Mouse (Mus musculus) urinary bladder, postnatal 4 days (tissue): ENCODE data around the gene Csmd2.
"Not testable (repeated sequence)": the region's sequence is repeated elsewhere in the genome, so short reads cannot be mapped to it uniquely, and the experiment has no call there.

Experiments used
- DNase-seq, 2 experiments: peaks; one replicate each; pipeline ENCODE4 v3.0.0; 2021 to 2022; ENCODE audit warnings: low spot score in 2 of 2

Csmd2 gene

GRCm38 (mm10) chr4:128492055-128492454, 504.4 kb downstream of the Csmd2 start:
- DNase-seq, result no peak

- no peak for DNase-seq
Measured at GRCm38 (mm10) chr4:128499980-128500379, 512.3 kb downstream of the Csmd2 start.

- no peak for DNase-seq
Measured at GRCm38 (mm10) chr4:128506878-128507277, 519.2 kb downstream of the Csmd2 start.

- no peak for DNase-seq
Measured at GRCm38 (mm10) chr4:128509885-128510284, 522.2 kb downstream of the Csmd2 start.

GRCm38 (mm10) chr4:128514496-128514895, 526.8 kb downstream of the Csmd2 start:
- no peak for DNase-seq

GRCm38 (mm10) chr4:128521276-128521675, 533.6 kb downstream of the Csmd2 start:
- DNase-seq, result no peak

GRCm38 (mm10) chr4:128543378-128543777, 555.7 kb downstream of the Csmd2 start:
- no peak for DNase-seq

GRCm38 (mm10) chr4:128543956-128544486, 556.4 kb downstream of the Csmd2 start:
- DNase-seq, result not testable (repeated sequence)

GRCm38 (mm10) chr4:128550756-128551155, 563.1 kb downstream of the Csmd2 start:
- no peak for DNase-seq

GRCm38 (mm10) chr4:128554198-128554597, 566.5 kb downstream of the Csmd2 start:
- no peak for DNase-seq

- DNase-seq, result no peak
Measured at GRCm38 (mm10) chr4:128560327-128560726, 572.7 kb downstream of the Csmd2 start.

GRCm38 (mm10) chr4:128575811-128576210, 588.2 kb downstream of the Csmd2 start:
- no peak for DNase-seq

GRCm38 (mm10) chr4:128579182-128579581, 591.5 kb downstream of the Csmd2 start:
- no peak for DNase-seq

- no peak for DNase-seq
Measured at GRCm38 (mm10) chr4:128593286-128593685, 605.6 kb downstream of the Csmd2 start.

- DNase-seq, result no peak
Measured at GRCm38 (mm10) chr4:128594062-128594461, 606.4 kb downstream of the Csmd2 start.

GRCm38 (mm10) chr4:128597801-128598560, 610.3 kb downstream of the Csmd2 start:
- DNase-seq, result no peak

GRCm38 (mm10) chr4:128606586-128606985, 618.9 kb downstream of the Csmd2 start:
- DNase-seq, result no peak

- DNase-seq, result no peak
Measured at GRCm38 (mm10) chr4:128607661-128608060, 620.0 kb downstream of the Csmd2 start.

GRCm38 (mm10) chr4:128609276-128609924, 621.7 kb downstream of the Csmd2 start:
- no peak for DNase-seq

GRCm38 (mm10) chr4:128609925-128610402, 622.3 kb downstream of the Csmd2 start, which contains the start of gene Zscan20:
Zscan20 (minus strand) TSS chr4:128610098.
- DNase-seq, result peak; percentile 92 to 93

- DNase-seq, result no peak
Measured at GRCm38 (mm10) chr4:128610706-128611105, 623.0 kb downstream of the Csmd2 start.

GRCm38 (mm10) chr4:128611726-128612125, 624.1 kb downstream of the Csmd2 start:
- DNase-seq, result not testable (repeated sequence)

GRCm38 (mm10) chr4:128613326-128613725, 625.7 kb downstream of the Csmd2 start:
- DNase-seq, result no peak
